Mouse (Mus musculus) midbrain, embryonic 15.5 days (tissue): ENCODE measurements at regions not wholly inside any gene's neighbourhood (a gene's known extent, or its start where the extent isn't known, plus 50 kb on each side); places are given as distances from the start of the nearest gene placed in this dataset.
A peak's percentile ranks its signal among the peaks of the same experiment; 100 is the strongest.
"Not testable (repeated sequence)": the region's sequence is repeated elsewhere in the genome, so short reads cannot be mapped to it uniquely, and the experiment has no call there.

Experiments used
- ATAC-seq: fragments of 200-750 bp; cut with Nextera tagmentation; replicated peaks from 2 replicates; pipeline ENCODE4 v1.8.0; 2017; ENCODE audit warnings: moderate TSS enrichment
- H3K27ac ChIP-seq: fragments of 300-500 bp; sonication (generic); 2 replicates; pipeline ENCODE4 v1.5.1; 2015; ENCODE audit warnings: mild to moderate bottlenecking, inconsistent platforms
- H3K27me3 ChIP-seq: fragments of 300-500 bp; sonication (generic); replicated peaks from 2 replicates; pipeline ENCODE4 v1.6.1; 2015; ENCODE audit warnings: inconsistent platforms
- H3K36me3 ChIP-seq: fragments of 300-500 bp; sonication (generic); replicated peaks from 2 replicates; pipeline ENCODE4 v1.6.1; 2015; ENCODE audit warnings: inconsistent platforms
- H3K4me1 ChIP-seq: fragments of 300-500 bp; sonication (generic); 2 replicates; pipeline ENCODE4 v1.6.1; 2015; ENCODE audit warnings: inconsistent platforms
- H3K4me2 ChIP-seq: fragments of 300-500 bp; sonication (generic); 2 replicates; pipeline ENCODE4 v1.6.1; 2015; ENCODE audit warnings: inconsistent platforms, mild to moderate bottlenecking, moderate library complexity
- H3K4me3 ChIP-seq: fragments of 300-500 bp; sonication (generic); 2 replicates; pipeline ENCODE4 v1.5.1; 2015; ENCODE audit warnings: mild to moderate bottlenecking, inconsistent platforms
- H3K9ac ChIP-seq: fragments of 300-500 bp; sonication (generic); 2 replicates; pipeline ENCODE4 v1.6.1; 2015; ENCODE audit warnings: mild to moderate bottlenecking, inconsistent platforms
- H3K9me3 ChIP-seq: fragments of 300-500 bp; sonication (generic); 2 replicates; pipeline ENCODE4 v1.6.1; 2016; ENCODE audit warnings: inconsistent platforms
- WGBS: fragments of 180-500 bp; shearing (Covaris S2); methylation state at CpG from one replicate; pipeline ENCODE4 v1.1.7; 2015; ENCODE audit warnings: mixed read lengths; 5-methylcytosine and 5-hydroxymethylcytosine counted together

DNA sequence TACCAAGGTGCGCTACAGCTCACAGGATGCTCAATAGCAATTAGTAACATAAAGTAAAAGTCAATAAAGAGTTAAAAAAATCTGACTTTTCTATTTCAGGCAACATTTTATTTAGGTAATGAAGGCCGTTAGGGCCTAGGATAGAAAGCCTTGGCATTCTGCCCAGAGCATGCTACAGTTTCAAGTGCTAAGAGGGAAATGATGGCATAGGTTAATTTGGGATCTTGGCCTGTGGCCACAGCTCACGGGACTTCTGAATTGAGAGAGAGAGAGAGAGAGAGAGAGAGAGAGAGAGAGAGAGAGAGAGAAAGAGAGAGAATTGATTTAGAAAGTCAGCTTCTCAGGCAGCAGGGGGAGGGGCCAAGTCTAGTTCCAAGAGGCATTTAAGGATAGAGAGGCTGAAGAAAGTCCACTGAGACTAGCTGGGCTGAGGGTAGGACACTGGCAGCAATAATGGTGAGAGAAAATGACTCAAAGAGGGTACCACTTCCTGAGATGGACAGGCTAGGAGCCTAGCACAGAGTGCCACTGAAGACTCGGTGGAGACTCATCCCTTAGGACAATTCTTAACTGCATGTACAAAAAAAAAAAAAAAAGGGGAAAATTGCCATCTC is 52.6 kb upstream of the Klf14 start:
- no peak overlapping the region for H3K4me3 ChIP-seq
- H3K27ac ChIP-seq = no peak overlapping the region
- H3K4me1 ChIP-seq = peaks cover 13% of the 10 kb centered on the region
- no peaks in the 10 kb centered on the region for H3K27me3 ChIP-seq
- no peak overlapping the region for H3K9ac ChIP-seq
- H3K36me3 ChIP-seq = no peaks in the 10 kb centered on the region
- H3K9me3 ChIP-seq = no peaks in the 10 kb centered on the region
- WGBS = 42% methylated on average over 4 of the region's 4 CpGs
- H3K4me2 ChIP-seq = no peak overlapping the region
- ATAC-seq = no peak

- no peaks in the 10 kb centered on the region for H3K36me3 ChIP-seq
- 88% methylated on average over 7 of the region's 7 CpGs for WGBS
- H3K4me2 ChIP-seq = no peak overlapping the region
- peaks cover 5% of the 10 kb centered on the region for H3K4me1 ChIP-seq
- H3K27ac ChIP-seq = no peak overlapping the region
- no peak overlapping the region for H3K9ac ChIP-seq
- ATAC-seq = no peak
- H3K4me3 ChIP-seq = no peak overlapping the region
- no peaks in the 10 kb centered on the region for H3K9me3 ChIP-seq
- no peaks in the 10 kb centered on the region for H3K27me3 ChIP-seq
Measured at GRCm38 (mm10) chr6:31016566-31016965, 57.7 kb upstream of the Klf14 start.

DNA sequence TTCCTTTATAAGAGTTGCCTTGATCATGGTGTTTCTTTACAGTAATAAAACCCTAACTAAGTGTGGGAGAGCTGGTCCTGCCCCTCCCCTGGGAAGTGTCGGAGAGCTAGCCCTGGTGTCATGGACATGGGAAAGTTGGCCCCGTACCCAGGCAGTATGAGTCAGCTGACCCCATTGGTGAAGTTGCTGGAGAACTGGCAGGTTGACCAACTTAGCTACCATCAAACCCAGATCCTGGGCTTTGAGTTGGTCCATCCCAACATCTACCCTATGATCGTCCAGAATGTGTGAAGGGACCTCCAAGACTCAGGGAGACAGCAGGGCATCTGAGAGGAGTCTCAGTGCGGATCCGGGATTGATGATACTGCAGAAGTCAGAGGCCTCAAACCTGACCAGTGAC is 62.9 kb upstream of the Klf14 start:
- 87% methylated on average over 5 of the region's 5 CpGs for WGBS
- H3K9ac ChIP-seq = no peak overlapping the region

GRCm38 (mm10) chr6:31029777-31030176 is 70.9 kb upstream of the Klf14 start:
- Histone ChIP-seq H3K9ac (no peak overlapping the region), H3K27ac (0 out of 2 replicates have a peak overlapping the region, but pooled peaks have one; percentile 0), H3K4me3 (no peak overlapping the region), H3K4me1 (peaks cover 6% of the 10 kb centered on the region), H3K27me3 (no peaks in the 10 kb centered on the region), H3K4me2 (no peak overlapping the region), H3K36me3 (no peaks in the 10 kb centered on the region), H3K9me3 (no peaks in the 10 kb centered on the region)
- ATAC-seq = peak; percentile 80
- WGBS = 62% methylated on average over 9 of the region's 9 CpGs

More for the DNA sequence above, 62.9 kb upstream of the Klf14 start:
- Histone ChIP-seq H3K36me3 (no peaks in the 10 kb centered on the region), H3K9me3 (no peaks in the 10 kb centered on the region), H3K27ac (no peak overlapping the region), H3K4me1 (no peaks in the 10 kb centered on the region), H3K4me2 (no peak overlapping the region), H3K4me3 (no peak overlapping the region), H3K27me3 (no peaks in the 10 kb centered on the region)
- no peak for ATAC-seq

DNA sequence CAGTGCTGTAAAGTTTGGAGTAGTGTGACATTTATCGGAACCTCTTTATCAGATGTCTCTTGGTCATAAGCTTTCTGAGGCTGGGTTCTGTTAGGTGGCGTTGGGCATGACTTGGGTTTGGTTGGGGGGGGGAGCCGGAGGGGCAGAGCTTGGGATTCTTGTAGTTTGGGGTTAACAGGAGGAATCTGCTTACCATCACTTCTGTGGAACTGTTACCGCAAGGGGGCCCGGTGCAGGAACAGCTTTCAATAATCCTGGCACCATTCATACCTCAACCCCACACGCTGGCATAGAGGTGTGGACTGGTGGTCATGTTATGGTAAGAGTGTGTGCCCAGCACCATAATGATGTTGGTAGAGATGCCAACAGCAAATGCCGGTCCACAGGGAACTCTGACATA is 72.1 kb upstream of the Klf14 start:
- Histone ChIP-seq H3K27ac (no peak overlapping the region), H3K27me3 (no peaks in the 10 kb centered on the region), H3K36me3 (no peaks in the 10 kb centered on the region), H3K9me3 (no peaks in the 10 kb centered on the region), H3K4me3 (no peak overlapping the region), H3K9ac (no peak overlapping the region), H3K4me1 (peaks cover 6% of the 10 kb centered on the region), H3K4me2 (no peak overlapping the region)
- ATAC-seq = no peak
- WGBS = 81% methylated on average over 7 of the region's 7 CpGs

DNA sequence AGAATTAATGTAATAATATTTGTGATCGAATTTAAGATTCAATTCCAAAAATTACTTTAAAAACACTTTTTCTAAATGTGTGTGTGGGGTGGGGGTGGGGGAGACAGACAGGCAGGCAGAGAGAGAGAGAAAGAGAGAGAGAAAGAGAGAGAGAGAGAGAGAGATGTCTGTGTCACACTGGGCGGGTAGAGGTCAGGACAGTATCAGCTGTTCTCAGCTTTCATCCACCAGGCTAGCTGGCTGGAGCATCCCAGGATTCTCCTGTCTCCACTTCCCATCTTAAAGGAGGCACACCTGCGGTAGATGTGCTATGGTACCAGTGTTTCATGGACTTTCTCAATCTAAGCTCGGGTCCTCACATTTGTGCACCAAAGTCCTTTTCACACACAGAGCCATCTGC is 73.3 kb upstream of the Klf14 start:
- Histone ChIP-seq H3K9ac (no peak overlapping the region), H3K27me3 (no peaks in the 10 kb centered on the region), H3K4me3 (no peak overlapping the region), H3K36me3 (no peaks in the 10 kb centered on the region), H3K4me1 (peaks cover 6% of the 10 kb centered on the region), H3K4me2 (no peak overlapping the region), H3K27ac (no peak overlapping the region), H3K9me3 (no peaks in the 10 kb centered on the region)
- WGBS = 83% methylated on average over 4 of the region's 4 CpGs
- no peak for ATAC-seq

GRCm38 (mm10) chr6:31032980-31033608 is 74.2 kb upstream of the Klf14 start:
- H3K4me3 ChIP-seq = no peak overlapping the region
- no peaks in the 10 kb centered on the region for H3K27me3 ChIP-seq
- peak; percentile 86 for ATAC-seq
- no peaks in the 10 kb centered on the region for H3K36me3 ChIP-seq
- WGBS = 8% methylated on average over 12 of the region's 12 CpGs
- H3K9me3 ChIP-seq = no peaks in the 10 kb centered on the region
- no peak overlapping the region for H3K9ac ChIP-seq
- peaks cover 9% of the 10 kb centered on the region for H3K4me1 ChIP-seq
- 0 out of 2 replicates have a peak overlapping the region, but pooled peaks have one; percentile 38 for H3K27ac ChIP-seq
- H3K4me2 ChIP-seq = peak overlapping the region; percentile 35; the same call in 1 of the 2 replicates

- WGBS = 55% methylated on average over 10 of the region's 10 CpGs
- no peak overlapping the region for H3K4me2 ChIP-seq
Measured at GRCm38 (mm10) chr6:31034796-31035195, 75.9 kb upstream of the Klf14 start.

DNA sequence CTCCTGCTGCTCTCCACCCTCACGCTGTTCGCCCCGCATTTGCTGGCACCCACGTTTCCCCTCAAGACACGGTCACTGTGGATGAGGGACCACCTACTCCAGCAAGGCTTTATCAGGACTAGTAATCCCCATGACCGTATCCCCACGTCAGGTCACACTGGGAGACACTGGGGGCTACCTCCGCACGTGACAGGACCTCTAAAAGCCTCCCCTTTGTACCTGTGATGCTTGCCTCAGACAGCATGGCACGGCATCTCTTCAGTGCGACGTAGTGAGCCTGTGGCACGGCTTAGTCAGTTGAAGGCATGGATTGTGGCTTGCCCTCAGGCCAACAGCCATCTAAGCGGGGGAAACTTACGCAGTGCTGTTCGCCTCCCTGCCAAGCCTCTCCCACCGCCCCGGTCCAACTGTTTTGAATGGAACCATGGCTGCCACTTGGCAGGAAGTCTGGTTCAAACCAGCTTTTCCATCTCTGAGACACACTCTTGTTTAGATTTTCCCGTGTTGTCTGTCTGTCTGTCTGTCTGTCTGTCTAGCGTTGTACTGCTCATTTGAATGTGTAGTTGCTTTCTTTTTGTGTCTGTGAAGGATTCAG is 79.0 kb upstream of the Klf14 start:
- WGBS = 60% methylated on average over 20 of the region's 20 CpGs
- Histone ChIP-seq H3K27ac (0 out of 2 replicates have a peak overlapping the region, but pooled peaks have one; percentile 29), H3K4me1 (peaks cover 4% of the 10 kb centered on the region; the same call in 1 of the 2 replicates), H3K27me3 (no peaks in the 10 kb centered on the region), H3K4me3 (no peak overlapping the region), H3K36me3 (no peaks in the 10 kb centered on the region), H3K9me3 (no peaks in the 10 kb centered on the region), H3K9ac (no peak overlapping the region), H3K4me2 (no peak overlapping the region)
- ATAC-seq = peak; percentile 35; the same call in 1 of the 2 replicates

More at GRCm38 (mm10) chr6:31034796-31035195, 75.9 kb upstream of the Klf14 start:
- H3K27ac ChIP-seq = no peak overlapping the region
- no peaks in the 10 kb centered on the region for H3K36me3 ChIP-seq
- H3K9ac ChIP-seq = no peak overlapping the region
- H3K4me3 ChIP-seq = no peak overlapping the region
- no peaks in the 10 kb centered on the region for H3K27me3 ChIP-seq
- H3K9me3 ChIP-seq = no peaks in the 10 kb centered on the region
- peak; percentile 29; the same call in 1 of the 2 replicates for ATAC-seq
- peaks cover 9% of the 10 kb centered on the region for H3K4me1 ChIP-seq

GRCm38 (mm10) chr6:31038445-31038844 is 79.6 kb upstream of the Klf14 start:
- H3K9ac ChIP-seq, H3K4me1 ChIP-seq, H3K9me3 ChIP-seq, H3K27ac ChIP-seq, H3K27me3 ChIP-seq, H3K36me3 ChIP-seq, ATAC-seq, H3K4me2 ChIP-seq, H3K4me3 ChIP-seq: not testable (repeated sequence)
- WGBS = 1% methylated on average over 2 of the region's 2 CpGs

- Histone ChIP-seq H3K27ac (no peak overlapping the region), H3K9ac (no peak overlapping the region), H3K4me3 (no peak overlapping the region), H3K36me3 (no peaks in the 10 kb centered on the region), H3K27me3 (no peaks in the 10 kb centered on the region), H3K4me1 (0 out of 2 replicates have a peak, but pooled peaks cover 4% of the 10 kb centered on the region), H3K9me3 (no peaks in the 10 kb centered on the region), H3K4me2 (no peak overlapping the region)
- ATAC-seq = no peak
- WGBS = 81% methylated on average over 6 of the region's 6 CpGs
Measured at GRCm38 (mm10) chr6:31039485-31039884, 80.6 kb upstream of the Klf14 start.

- Histone ChIP-seq H3K4me3 (no peak overlapping the region), H3K4me2 (no peak overlapping the region), H3K27ac (no peak overlapping the region), H3K36me3 (no peaks in the 10 kb centered on the region), H3K27me3 (no peaks in the 10 kb centered on the region), H3K9ac (no peak overlapping the region), H3K9me3 (no peaks in the 10 kb centered on the region), H3K4me1 (0 out of 2 replicates have a peak, but pooled peaks cover 4% of the 10 kb centered on the region)
- WGBS = 87% methylated on average over 6 of the region's 6 CpGs
- no peak for ATAC-seq
Measured at GRCm38 (mm10) chr6:31040783-31041182, 81.9 kb upstream of the Klf14 start.
